Mouse (Mus musculus) limb, embryonic 14.5 days (tissue): ENCODE results near the gene 4922502D21Rik. TPM values are rescaled to one million over a fixed set of nuclear protein-coding genes. Genes with fewer than 3 reads are reported as not detected.

Experiments
- ATAC-seq: fragments of 200-750 bp; cut with Nextera tagmentation; 2 replicates; pipeline ENCODE4 v1.8.0; 2017; ENCODE audit warnings: low read depth, moderate number of reproducible peaks, moderate TSS enrichment; ENCODE audit not compliant: low FRiP score
- DNase-seq: peaks from one replicate; pipeline ENCODE4 v3.0.0-alpha.2; 2015; ENCODE audit warnings: low spot score
- H3K27ac ChIP-seq: fragments of 300-500 bp; sonication (generic); replicated peaks from 2 replicates; pipeline ENCODE4 v1.5.1; 2014; ENCODE audit warnings: low read depth, mild to moderate bottlenecking, low read length, moderate library complexity, mixed read lengths
- H3K27me3 ChIP-seq: fragments of 300-500 bp; sonication (generic); 2 replicates; pipeline ENCODE4 v1.6.1; 2014; ENCODE audit warnings: low read length, mixed read lengths; ENCODE audit not compliant: control insufficient read depth, insufficient read depth
- H3K36me3 ChIP-seq: fragments of 300-500 bp; sonication (generic); 2 replicates; pipeline ENCODE4 v1.6.1; 2014; ENCODE audit warnings: mild to moderate bottlenecking, low read length, moderate library complexity, mixed read lengths; ENCODE audit not compliant: control insufficient read depth, insufficient read depth
- H3K4me1 ChIP-seq: fragments of 300-500 bp; sonication (generic); 2 replicates; pipeline ENCODE4 v1.6.1; 2014; ENCODE audit warnings: antibody characterized with exemption, low read length, mixed read lengths; ENCODE audit not compliant: control insufficient read depth, insufficient read depth
- H3K4me2 ChIP-seq: fragments of 300-500 bp; sonication (generic); replicated peaks from 2 replicates; pipeline ENCODE4 v1.6.1; 2014; ENCODE audit warnings: low read depth, mild to moderate bottlenecking, low read length, moderate library complexity; ENCODE audit not compliant: severe bottlenecking
- H3K4me3 ChIP-seq: fragments of 300-500 bp; sonication (generic); replicated peaks from 2 replicates; pipeline ENCODE4 v1.5.1; 2014; ENCODE audit warnings: low read length
- H3K9ac ChIP-seq: fragments of 300-500 bp; sonication (generic); 2 replicates; pipeline ENCODE4 v1.6.1; 2014; ENCODE audit warnings: mild to moderate bottlenecking, low read depth, low read length, moderate library complexity; ENCODE audit not compliant: severe bottlenecking
- H3K9me3 ChIP-seq: fragments of 300-500 bp; sonication (generic); 2 replicates; pipeline ENCODE4 v1.6.1; 2016; ENCODE audit warnings: low read length; ENCODE audit not compliant: control insufficient read depth
- POLR2A ChIP-seq: fragments of 200-500 bp; IDR thresholded peaks from 2 replicates; pipeline ENCODE4 v1.8.0; 2012; ENCODE audit warnings: inconsistent platforms, mild to moderate bottlenecking, moderate library complexity, borderline replicate concordance; ENCODE audit not compliant: insufficient read depth, insufficient read length; ENCODE audit errors: extremely low read depth
- WGBS: fragments of 180-500 bp; shearing (Covaris S2); extraction: QIAGEN DNeasy Blood & Tissue Kit; methylation state at CpG from one replicate; pipeline ENCODE4 v1.1.7; 2014; 5-methylcytosine and 5-hydroxymethylcytosine counted together
- polyA plus RNA-seq, 2 experiments: library from polyadenylated mRNA; depleted of rRNA in 1 of 2; stranded (reverse) in 1 of 2; unstranded in 1 of 2; fragments of >200 nt; fragmentation: Nextera tagmentation in 1 of 2; extraction: Ambion mirVana in 1 of 2; gene quantifications; 2 replicates each; pipeline versions ENCODE4 v1.2.1 to v1.2.3; 2012 to 2014

The 4922502D21Rik gene
- polyA plus RNA-seq, 2 experiments: not detected

- DNase-seq: no peak
- H3K27ac ChIP-seq: no peak overlapping the region
- WGBS: 71% methylated on average over 3 of the region's 3 CpGs
Observed at GRCm38 (mm10) chr6:129273662-129274061, 57.9 kb downstream of the 4922502D21Rik start.

More at GRCm38 (mm10) chr6:129273662-129274061, 57.9 kb downstream of the 4922502D21Rik start:
- no peak for TF ChIP-seq POLR2A
- no peaks in the 10 kb centered on the region for H3K9me3 ChIP-seq
- no peak overlapping the region for H3K9ac ChIP-seq
- no peak for ATAC-seq
- no peak overlapping the region for H3K4me2 ChIP-seq
- no peaks in the 10 kb centered on the region for H3K27me3 ChIP-seq
- H3K4me1 ChIP-seq: no peaks in the 10 kb centered on the region
- H3K4me3 ChIP-seq: no peak overlapping the region
- no peaks in the 10 kb centered on the region for H3K36me3 ChIP-seq

Other genes starting within 250 kb of the 4922502D21Rik start
- 0.05 and 0.06 TPM in 2 replicates for gene Clec2e, start 230.9 kb downstream of the 4922502D21Rik start, polyA plus RNA-seq (2012; rRNA removed)
- gene Clec2e, start 230.9 kb downstream of the 4922502D21Rik start, polyA plus RNA-seq (2014; fragmentation: Nextera tagmentation; extraction: Ambion mirVana): not detected in 2 replicates
- 5.7 and 11.1 TPM in 2 replicates for gene Clec2d, start 151.2 kb downstream of the 4922502D21Rik start, polyA plus RNA-seq (2012; rRNA removed)
- not detected in 2 replicates for gene Clec2d, start 151.2 kb downstream of the 4922502D21Rik start, polyA plus RNA-seq (2014; fragmentation: Nextera tagmentation; extraction: Ambion mirVana)
- 0.13 and 0.17 TPM in 2 replicates for gene Cd69, start 56.4 kb downstream of the 4922502D21Rik start, polyA plus RNA-seq (2012; rRNA removed)
- gene Cd69, start 56.4 kb downstream of the 4922502D21Rik start, polyA plus RNA-seq (2014; fragmentation: Nextera tagmentation; extraction: Ambion mirVana): 0.39 and 0.46 TPM in 2 replicates
- 0.69 and 1.1 TPM in 2 replicates for gene Clec12a, start 10.9 kb upstream of the 4922502D21Rik start, polyA plus RNA-seq (2012; rRNA removed)
- 1.5 and 1.9 TPM in 2 replicates for gene Clec12a, start 10.9 kb upstream of the 4922502D21Rik start, polyA plus RNA-seq (2014; fragmentation: Nextera tagmentation; extraction: Ambion mirVana)
- gene Clec12b, start 54.1 kb upstream of the 4922502D21Rik start, polyA plus RNA-seq (2012; rRNA removed): 0.06 and 0.14 TPM in 2 replicates
- not detected in 2 replicates for gene Clec12b, start 54.1 kb upstream of the 4922502D21Rik start, polyA plus RNA-seq (2014; fragmentation: Nextera tagmentation; extraction: Ambion mirVana)
- 0.59 and 0.78 TPM in 2 replicates for gene Clec1b, start 65.5 kb upstream of the 4922502D21Rik start, polyA plus RNA-seq (2012; rRNA removed)
- gene Clec1b, start 65.5 kb upstream of the 4922502D21Rik start, polyA plus RNA-seq (2014; fragmentation: Nextera tagmentation; extraction: Ambion mirVana): 1.2 and 1.3 TPM in 2 replicates
- gene Clec9a, start 77.1 kb upstream of the 4922502D21Rik start, polyA plus RNA-seq (2012; rRNA removed): 0.08 and 0.13 TPM in 2 replicates
- 0.07 and 0.19 TPM in 2 replicates for gene Clec9a, start 77.1 kb upstream of the 4922502D21Rik start, polyA plus RNA-seq (2014; fragmentation: Nextera tagmentation; extraction: Ambion mirVana)
- 0.97 and 1.3 TPM in 2 replicates for gene Clec1a, start 120.2 kb upstream of the 4922502D21Rik start, polyA plus RNA-seq (2012; rRNA removed)
- gene Clec1a, start 120.2 kb upstream of the 4922502D21Rik start, polyA plus RNA-seq (2014; fragmentation: Nextera tagmentation; extraction: Ambion mirVana): 2.5 and 3.1 TPM in 2 replicates
- gene Olr1, start 175.4 kb upstream of the 4922502D21Rik start, polyA plus RNA-seq (2012; rRNA removed): 0.04 and 0.10 TPM in 2 replicates
- not detected in 2 replicates for gene Olr1, start 175.4 kb upstream of the 4922502D21Rik start, polyA plus RNA-seq (2014; fragmentation: Nextera tagmentation; extraction: Ambion mirVana)
- gene Tmem52b, start 180.8 kb upstream of the 4922502D21Rik start, polyA plus RNA-seq (2012; rRNA removed): not detected in 2 replicates
- gene Tmem52b, start 180.8 kb upstream of the 4922502D21Rik start, polyA plus RNA-seq (2014; fragmentation: Nextera tagmentation; extraction: Ambion mirVana): not detected in 2 replicates
- 45.0 and 46.6 TPM in 2 replicates for gene Gabarapl1, start 201.4 kb upstream of the 4922502D21Rik start, polyA plus RNA-seq (2012; rRNA removed)
- gene Gabarapl1, start 201.4 kb upstream of the 4922502D21Rik start, polyA plus RNA-seq (2014; fragmentation: Nextera tagmentation; extraction: Ambion mirVana): 15.9 and 18.0 TPM in 2 replicates
- gene Klre1, start 246.1 kb upstream of the 4922502D21Rik start, polyA plus RNA-seq (2012; rRNA removed): 0.03 and 0.05 TPM in 2 replicates
- not detected in 2 replicates for gene Klre1, start 246.1 kb upstream of the 4922502D21Rik start, polyA plus RNA-seq (2014; fragmentation: Nextera tagmentation; extraction: Ambion mirVana)